Mouse (Mus musculus) liver, embryonic 14.5 days (tissue): ENCODE results near the gene Prdx6b. TPM values are rescaled to one million over a fixed set of nuclear protein-coding genes. Genes with fewer than 3 reads are reported as not detected.
A peak's percentile ranks its signal among the peaks of the same experiment; 100 is the strongest.

ENCODE experiments used
- ATAC-seq: fragments of 200-750 bp; cut with Nextera tagmentation; 2 replicates; pipeline ENCODE4 v1.8.0; 2017; ENCODE audit warnings: moderate number of reproducible peaks, mild to moderate bottlenecking, moderate library complexity; ENCODE audit not compliant: insufficient read depth
- DNase-seq, 3 experiments: peaks; one replicate each; pipeline ENCODE4 v3.0.0-alpha.2; 2012 to 2013; ENCODE audit warnings: low read depth in 3 of 3, low spot score in 3 of 3
- H3K27ac ChIP-seq: fragments of 300-500 bp; sonication (generic); 2 replicates; pipeline ENCODE4 v1.5.1; 2014; ENCODE audit warnings: moderate library complexity, mild to moderate bottlenecking, control low read depth, inconsistent platforms
- H3K27me3 ChIP-seq: fragments of 300-500 bp; sonication (generic); 2 replicates; pipeline ENCODE4 v1.6.1; 2014; ENCODE audit warnings: mild to moderate bottlenecking, low read length, moderate library complexity; ENCODE audit not compliant: control insufficient read depth, insufficient read depth
- H3K36me3 ChIP-seq: fragments of 300-500 bp; sonication (generic); replicated peaks from 2 replicates; pipeline ENCODE4 v1.6.1; 2014; ENCODE audit warnings: low read depth; ENCODE audit not compliant: control insufficient read depth, insufficient read depth
- H3K4me1 ChIP-seq, 2 experiments: fragments of 200-500 bp in 1 of 2; fragments of 300-500 bp in 1 of 2; sonication (generic) in 1 of 2; replicated peaks; 2 replicates each; pipeline ENCODE4 v1.6.1; 2012 to 2014; ENCODE audit warnings: antibody characterized with exemption in 1 of 2, inconsistent platforms in 1 of 2, low read length in 1 of 2; ENCODE audit not compliant: control insufficient read depth in 2 of 2, insufficient read depth in 2 of 2
- H3K4me2 ChIP-seq: fragments of 300-500 bp; sonication (generic); 2 replicates; pipeline ENCODE4 v1.6.1; 2014; ENCODE audit warnings: low read depth, mild to moderate bottlenecking, control low read depth, moderate library complexity
- H3K4me3 ChIP-seq, 2 experiments: fragments of 200-500 bp in 1 of 2; fragments of 300-500 bp in 1 of 2; sonication (generic) in 1 of 2; 2 replicates each; pipeline ENCODE4 v1.5.1; 2012 to 2014; ENCODE audit warnings: low read depth in 2 of 2, low read length in 2 of 2, mild to moderate bottlenecking in 2 of 2, control low read depth in 1 of 2, inconsistent platforms in 1 of 2, moderate library complexity in 1 of 2; ENCODE audit not compliant: insufficient read depth in 1 of 2
- H3K9ac ChIP-seq: fragments of 300-500 bp; sonication (generic); replicated peaks from 2 replicates; pipeline ENCODE4 v1.6.1; 2014; ENCODE audit warnings: mild to moderate bottlenecking, control low read depth, moderate library complexity
- H3K9me3 ChIP-seq: fragments of 300-500 bp; sonication (generic); 2 replicates; pipeline ENCODE4 v1.6.1; 2016; ENCODE audit warnings: low read length, mixed read lengths; ENCODE audit not compliant: control insufficient read depth
- CTCF ChIP-seq: IDR thresholded peaks from 2 replicates; pipeline ENCODE4 v1.5.1; 2016; ENCODE audit warnings: antibody characterized with exemption, low read depth, control low read depth
- EP300 ChIP-seq: IDR thresholded peaks from 2 replicates; pipeline ENCODE4 v1.6.1; 2016; ENCODE audit warnings: antibody characterized with exemption, low read depth
- WGBS: fragments of 180-500 bp; shearing (Covaris S2); extraction: QIAGEN DNeasy Blood & Tissue Kit; methylation state at CpG from one replicate; pipeline ENCODE4 v1.1.7; 2014; ENCODE audit not compliant: insufficient replicate concordance; 5-methylcytosine and 5-hydroxymethylcytosine counted together
- polyA plus RNA-seq, 2 experiments: library from polyadenylated mRNA; depleted of rRNA in 1 of 2; stranded (reverse) in 1 of 2; unstranded in 1 of 2; fragments of >200 nt; fragmentation: Nextera tagmentation in 1 of 2; extraction: Ambion mirVana in 1 of 2; gene quantifications; 2 replicates each; pipeline versions ENCODE4 v1.2.1 to v1.2.3; 2012 to 2014

Prdx6b gene
- polyA plus RNA-seq, 2 experiments: not detected

- Histone ChIP-seq H3K4me1 (peaks cover 0 to 2% of the 10 kb centered on the region in 2 experiments; a peak in 1 of 4 replicates), H3K27me3 (no peaks in the 10 kb centered on the region), H3K36me3 (no peaks in the 10 kb centered on the region), H3K9ac (no peak overlapping the region), H3K9me3 (no peaks in the 10 kb centered on the region), H3K27ac (no peak overlapping the region), H3K4me3 (no peak overlapping the region), H3K4me2 (no peak overlapping the region)
- DNase-seq: no peak
- no peak for ATAC-seq
- TF ChIP-seq EP300 (no peak), CTCF (no peak)
- 51% methylated on average over 4 of the region's 4 CpGs for WGBS
These were observed 17.5 kb downstream of the Prdx6b start for GRCm38 (mm10) chr2:80309775-80310174.

- Histone ChIP-seq H3K4me1 (peaks cover 0 to 2% of the 10 kb centered on the region in 2 experiments; a peak in 1 of 4 replicates), H3K27me3 (no peaks in the 10 kb centered on the region), H3K9me3 (no peaks in the 10 kb centered on the region), H3K4me3 (no peak overlapping the region), H3K9ac (no peak overlapping the region), H3K36me3 (no peaks in the 10 kb centered on the region), H3K4me2 (no peak overlapping the region), H3K27ac (no peak overlapping the region)
- no peak for TF ChIP-seq CTCF
- TF ChIP-seq EP300: no peak
- 32% methylated on average over 4 of the region's 4 CpGs for WGBS
- ATAC-seq (no peak), DNase-seq (no peak)
These were observed 18.5 kb downstream of the Prdx6b start for GRCm38 (mm10) chr2:80310772-80311171.

- Histone ChIP-seq H3K9ac (no peak overlapping the region), H3K27me3 (no peaks in the 10 kb centered on the region), H3K9me3 (no peaks in the 10 kb centered on the region), H3K4me3 (no peak overlapping the region), H3K4me2 (no peak overlapping the region), H3K36me3 (no peaks in the 10 kb centered on the region), H3K4me1 (peaks cover 0 to 4% of the 10 kb centered on the region in 2 experiments; a peak in 1 of 4 replicates), H3K27ac (no peak overlapping the region)
- ATAC-seq (no peak), DNase-seq (no peak)
- WGBS: 38% methylated on average over 4 of the region's 4 CpGs
- no peak for TF ChIP-seq EP300
- no peak for TF ChIP-seq CTCF
These were observed 19.1 kb downstream of the Prdx6b start for GRCm38 (mm10) chr2:80311350-80311749.

- peaks cover 0 to 4% of the 10 kb centered on the region in 2 experiments; a peak in 1 of 4 replicates for H3K4me1 ChIP-seq
- no peak for TF ChIP-seq EP300
- no peak for TF ChIP-seq CTCF
- H3K27ac ChIP-seq: no peak overlapping the region
- H3K9me3 ChIP-seq: no peaks in the 10 kb centered on the region
- H3K9ac ChIP-seq: no peak overlapping the region
- no peaks in the 10 kb centered on the region for H3K36me3 ChIP-seq
- WGBS: 37% methylated on average over 1 of the region's 1 CpGs
- H3K27me3 ChIP-seq: no peaks in the 10 kb centered on the region
- no peak for DNase-seq
- H3K4me3 ChIP-seq: no peak overlapping the region
- peak overlapping the region; percentile 83 for H3K4me2 ChIP-seq
- ATAC-seq: no peak
These were observed 21.9 kb downstream of the Prdx6b start for GRCm38 (mm10) chr2:80314201-80314600.

- Histone ChIP-seq H3K9me3 (no peaks in the 10 kb centered on the region), H3K36me3 (no peaks in the 10 kb centered on the region), H3K4me1 (peaks cover 0 to 4% of the 10 kb centered on the region in 2 experiments; a peak in 1 of 4 replicates), H3K27me3 (no peaks in the 10 kb centered on the region), H3K27ac (peak overlapping the region; percentile 83), H3K4me2 (peak overlapping the region; percentile 83), H3K9ac (peak overlapping the region; percentile 31; the same call in 1 of the 2 replicates), H3K4me3 (peak overlapping the region; percentile 77 to 86; a peak in 3 of 4 replicates)
- ATAC-seq (no peak), DNase-seq (no peak)
- TF ChIP-seq CTCF (no peak), EP300 (no peak)
- 17% methylated on average over 7 of the region's 7 CpGs for WGBS
These were observed 22.6 kb downstream of the Prdx6b start for GRCm38 (mm10) chr2:80314854-80315241.
